Mouse (Mus musculus) ES-E14 (cell line): ENCODE results near the gene Ciz1. TPM values are rescaled to one million over a fixed set of nuclear protein-coding genes. Genes with fewer than 3 reads are reported as not detected.
A peak's percentile ranks its signal among the peaks of the same experiment; 100 is the strongest.

Experiments
- DNase-seq: peaks from one replicate; pipeline ENCODE4 v3.0.0-alpha.2; 2013; ENCODE audit warnings: low read depth, low spot score
- H3K27ac ChIP-seq: 2 replicates; pipeline ENCODE4 v1.5.1; 2012; ENCODE audit warnings: low read depth, mild to moderate bottlenecking, low read length, moderate library complexity, mixed read lengths; ENCODE audit not compliant: poor library complexity, insufficient read depth, severe bottlenecking
- H3K36me3 ChIP-seq: 2 replicates; pipeline ENCODE4 v1.6.1; 2012; ENCODE audit warnings: mild to moderate bottlenecking, low read length, moderate library complexity, mixed read lengths; ENCODE audit not compliant: control insufficient read depth, poor library complexity, insufficient read depth, severe bottlenecking
- H3K4me1 ChIP-seq, 2 experiments: fragments of 150-350 bp in 1 of 2; sonication (generic) in 1 of 2; 2 replicates each; pipeline ENCODE4 v1.6.1; 2012; ENCODE audit warnings: low read length in 2 of 2, mild to moderate bottlenecking in 1 of 2, mixed read lengths in 1 of 2; ENCODE audit not compliant: control insufficient read depth in 2 of 2, insufficient read depth in 2 of 2, poor library complexity in 1 of 2
- H3K4me3 ChIP-seq, 2 experiments: fragments of 150-350 bp in 1 of 2; sonication (generic) in 1 of 2; 2 replicates each; pipeline ENCODE4 v1.5.1; 2012; ENCODE audit warnings: low read length in 2 of 2, low read depth in 1 of 2, mild to moderate bottlenecking in 1 of 2, mixed read lengths in 1 of 2; ENCODE audit not compliant: insufficient read depth in 1 of 2, poor library complexity in 1 of 2, severe bottlenecking in 1 of 2
- H3K9ac ChIP-seq: 2 replicates; pipeline ENCODE4 v1.6.1; 2012; ENCODE audit warnings: low read depth, mild to moderate bottlenecking, low read length, mixed read lengths; ENCODE audit not compliant: poor library complexity, insufficient read depth, severe bottlenecking
- H3K9me3 ChIP-seq: fragments of 150-350 bp; sonication (generic); 2 replicates; pipeline ENCODE4 v1.6.1; 2012; ENCODE audit warnings: low read depth, mild to moderate bottlenecking, low read length; ENCODE audit not compliant: control insufficient read depth, insufficient read depth
- CHD2 ChIP-seq: IDR thresholded peaks from 2 replicates; pipeline ENCODE4 v1.6.1; 2014; ENCODE audit warnings: mild to moderate bottlenecking, low read depth, low read length, inconsistent platforms
- HCFC1 ChIP-seq: IDR thresholded peaks from 2 replicates; pipeline ENCODE4 v1.6.1; 2012; ENCODE audit warnings: low read length, inconsistent platforms, borderline replicate concordance; ENCODE audit not compliant: insufficient read depth
- MAFK ChIP-seq: IDR thresholded peaks from 2 replicates; pipeline ENCODE4 v1.6.1; 2014; ENCODE audit warnings: mild to moderate bottlenecking, low read depth, low read length, inconsistent platforms; ENCODE audit not compliant: insufficient read depth
- ZC3H11A ChIP-seq: IDR thresholded peaks from 2 replicates; pipeline ENCODE4 v1.6.1; 2012; ENCODE audit warnings: low read depth, mild to moderate bottlenecking, inconsistent platforms, low read length, borderline replicate concordance
- ZNF384 ChIP-seq: IDR thresholded peaks from 2 replicates; pipeline ENCODE4 v1.6.1; 2012; ENCODE audit warnings: low read depth, low read length, inconsistent platforms
- in situ Hi-C, 2 experiments: fragments of 600-800 bp; cut with MboI; formaldehyde crosslinking; loops; one replicate each; pipeline ENCODE4 v1.15.1; 2025; ENCODE audit warnings: low sequenced_read_pairs in 2 of 2, inconsistent platforms in 1 of 2; ENCODE audit not compliant: unreplicated experiment in 2 of 2
- total RNA-seq: library from RNA; depleted of rRNA; stranded (reverse); fragments of 300-350 nt; gene quantifications from 2 replicates; pipeline ENCODE4 v1.2.3, GENCODE M21; 2012

The Ciz1 gene
- total RNA-seq, 1 experiment, result 13.6 TPM

GRCm38 (mm10) chr2:32421851-32422251, 69.7 kb downstream of the Ciz1 start:
- H3K4me3 ChIP-seq, result no peak overlapping the region
- in situ Hi-C loops, result no loop called here
- H3K27ac ChIP-seq, result no peak overlapping the region
- TF ChIP-seq HCFC1 (no peak), ZNF384 (no peak), MAFK (no peak), CHD2 (no peak), ZC3H11A (no peak)
- DNase-seq, result no peak
- peaks cover 0 to 4% of the 10 kb centered on the region in 2 experiments; a peak in 1 of 4 replicates for H3K4me1 ChIP-seq
- H3K9ac ChIP-seq, result no peak overlapping the region
- H3K36me3 ChIP-seq, result peaks cover 11% of the 10 kb centered on the region; the same call in 1 of the 2 replicates
- no peaks in the 10 kb centered on the region for H3K9me3 ChIP-seq

DNA sequence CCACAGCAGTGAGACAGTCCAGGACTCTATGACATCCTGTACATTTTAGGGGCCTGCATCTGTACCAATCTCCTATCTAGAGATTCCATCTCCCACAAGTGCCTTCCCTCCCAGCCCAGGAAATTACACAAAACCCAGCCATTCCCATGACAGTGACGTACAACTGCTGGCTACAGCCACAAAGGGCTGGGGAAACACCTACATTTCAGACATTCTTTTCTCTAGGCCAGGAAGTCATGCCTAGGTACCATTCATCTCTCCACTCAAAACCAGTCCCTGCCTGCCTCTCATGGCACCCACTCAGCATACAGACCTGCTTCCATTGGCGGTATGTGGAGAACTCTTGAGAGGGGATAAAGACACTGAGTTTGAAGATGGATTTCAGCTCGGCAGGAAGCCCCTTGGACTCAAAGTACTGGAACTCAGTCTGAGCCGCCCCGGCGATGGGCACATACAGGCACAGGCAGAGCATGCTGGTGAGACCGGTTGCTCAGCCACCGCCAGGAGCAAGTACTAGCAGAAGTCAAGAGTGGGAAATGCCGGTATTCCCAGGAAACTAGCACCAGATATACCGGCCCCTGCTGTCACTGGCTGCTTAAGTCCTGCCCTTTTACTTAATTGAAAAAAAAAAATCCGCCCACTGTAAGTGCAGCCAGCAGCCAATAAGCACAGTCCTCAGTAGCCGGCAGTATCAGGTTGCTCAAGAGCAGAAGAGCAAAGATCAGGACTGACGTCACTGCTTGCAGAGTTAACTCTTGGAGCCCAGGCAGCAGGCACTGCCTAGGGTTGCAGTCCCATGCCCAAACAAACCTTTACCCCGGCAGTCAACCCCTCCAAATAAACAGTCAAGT, 71.6 kb downstream of the Ciz1 start:
- peak; percentile 55 for DNase-seq
- H3K9me3 ChIP-seq, result no peaks in the 10 kb centered on the region
- no peak overlapping the region; the same call in 1 of the 2 replicates for H3K27ac ChIP-seq
- H3K9ac ChIP-seq, result peak overlapping the region; percentile 14; the same call in 1 of the 2 replicates
- peaks cover 2% of the 10 kb centered on the region; the same call in 1 of the 2 replicates for H3K36me3 ChIP-seq
- H3K4me1 ChIP-seq, result peaks cover 0 to 4% of the 10 kb centered on the region in 2 experiments; a peak in 1 of 4 replicates
- in situ Hi-C loops, result no loop called here
- TF ChIP-seq ZNF384, result peak; percentile 93
- TF ChIP-seq HCFC1, result no peak
- peak; percentile 47; the same call in 1 of the 2 replicates for TF ChIP-seq CHD2
- H3K4me3 ChIP-seq, result peak overlapping the region; percentile 39 to 41; a peak in 3 of 4 replicates

GRCm38 (mm10) chr2:32424796-32425195, 72.7 kb downstream of the Ciz1 start:
- in situ Hi-C loops, result no loop called here
- no peak overlapping the region for H3K27ac ChIP-seq
- TF ChIP-seq HCFC1 (no peak), MAFK (no peak), CHD2 (no peak), ZC3H11A (no peak), ZNF384 (no peak)
- peaks cover 2% of the 10 kb centered on the region; the same call in 1 of the 2 replicates for H3K36me3 ChIP-seq
- DNase-seq, result no peak
- H3K9me3 ChIP-seq, result no peaks in the 10 kb centered on the region
- H3K4me3 ChIP-seq, result no peak overlapping the region
- H3K4me1 ChIP-seq, result peaks cover 0 to 4% of the 10 kb centered on the region in 2 experiments; a peak in 1 of 4 replicates
- H3K9ac ChIP-seq, result no peak overlapping the region

- H3K36me3 ChIP-seq, result no peaks in the 10 kb centered on the region
- in situ Hi-C loops, result no loop called here
- no peaks in the 10 kb centered on the region for H3K9me3 ChIP-seq
- H3K9ac ChIP-seq, result no peak overlapping the region
- TF ChIP-seq ZNF384, result no peak
- no peak for TF ChIP-seq ZC3H11A
- TF ChIP-seq HCFC1, result no peak
- TF ChIP-seq MAFK, result no peak
- TF ChIP-seq CHD2, result no peak
- H3K4me3 ChIP-seq, result no peak overlapping the region
- no peak overlapping the region for H3K27ac ChIP-seq
- no peak for DNase-seq
- H3K4me1 ChIP-seq, result peaks cover 0 to 5% of the 10 kb centered on the region in 2 experiments; a peak in 1 of 4 replicates
Measured at GRCm38 (mm10) chr2:32425568-32425967, 73.4 kb downstream of the Ciz1 start.
